Mouse (Mus musculus) intestine, postnatal 0 days (tissue): ENCODE data around the gene Gm12216. TPM values are rescaled to one million over a fixed set of nuclear protein-coding genes. Genes with fewer than 3 reads are reported as not detected.

Experiments used
- ATAC-seq: fragments of 200-750 bp; cut with Nextera tagmentation; 2 replicates; pipeline ENCODE4 v1.8.0; 2017; ENCODE audit warnings: mild to moderate bottlenecking, moderate TSS enrichment, moderate library complexity
- H3K27ac ChIP-seq: fragments of 300-500 bp; sonication (generic); 2 replicates; pipeline ENCODE4 v1.5.1; 2014; ENCODE audit warnings: mild to moderate bottlenecking, low read depth, low read length, moderate library complexity
- H3K27me3 ChIP-seq: fragments of 300-500 bp; sonication (generic); replicated peaks from 2 replicates; pipeline ENCODE4 v1.6.1; 2014; ENCODE audit warnings: low read length, mixed read lengths; ENCODE audit not compliant: control insufficient read depth, insufficient read depth
- H3K36me3 ChIP-seq: fragments of 300-500 bp; sonication (generic); 2 replicates; pipeline ENCODE4 v1.6.1; 2014; ENCODE audit warnings: mild to moderate bottlenecking, moderate library complexity; ENCODE audit not compliant: control insufficient read depth, insufficient read depth
- H3K4me1 ChIP-seq: fragments of 300-500 bp; sonication (generic); replicated peaks from 2 replicates; pipeline ENCODE4 v1.6.1; 2014; ENCODE audit warnings: antibody characterized with exemption, low read length, mixed read lengths; ENCODE audit not compliant: control insufficient read depth, insufficient read depth
- H3K4me2 ChIP-seq: fragments of 300-500 bp; sonication (generic); replicated peaks from 2 replicates; pipeline ENCODE4 v1.6.1; 2014; ENCODE audit warnings: low read depth, mild to moderate bottlenecking, moderate library complexity
- H3K4me3 ChIP-seq: fragments of 300-500 bp; sonication (generic); 2 replicates; pipeline ENCODE4 v1.5.1; 2014; ENCODE audit warnings: low read depth, low read length
- H3K9ac ChIP-seq: fragments of 300-500 bp; sonication (generic); 2 replicates; pipeline ENCODE4 v1.6.1; 2014; ENCODE audit warnings: mild to moderate bottlenecking, low read depth, low read length
- H3K9me3 ChIP-seq: fragments of 300-500 bp; sonication (generic); 2 replicates; pipeline ENCODE4 v1.6.1; 2016; ENCODE audit warnings: mixed run types; ENCODE audit not compliant: control insufficient read depth
- CTCF ChIP-seq: sonication (generic); IDR thresholded peaks from 2 replicates; pipeline ENCODE4 v1.5.1; 2016; ENCODE audit warnings: low read depth, mild to moderate bottlenecking, control low read depth, antibody characterized with exemption, moderate library complexity
- WGBS: fragments of 180-500 bp; shearing (Covaris S2); extraction: QIAGEN DNeasy Blood & Tissue Kit; methylation state at CpG from one replicate; pipeline ENCODE4 v1.1.7; 2014; 5-methylcytosine and 5-hydroxymethylcytosine counted together
- polyA plus RNA-seq: library from polyadenylated mRNA; unstranded; fragments of >200 nt; fragmentation: Nextera tagmentation; extraction: Ambion mirVana; gene quantifications from 2 replicates; pipeline ENCODE4 v1.2.1, GENCODE M21; 2015

Gm12216 gene
- polyA plus RNA-seq, 1 experiment from 2014 or later = 6.5 TPM

DNA sequence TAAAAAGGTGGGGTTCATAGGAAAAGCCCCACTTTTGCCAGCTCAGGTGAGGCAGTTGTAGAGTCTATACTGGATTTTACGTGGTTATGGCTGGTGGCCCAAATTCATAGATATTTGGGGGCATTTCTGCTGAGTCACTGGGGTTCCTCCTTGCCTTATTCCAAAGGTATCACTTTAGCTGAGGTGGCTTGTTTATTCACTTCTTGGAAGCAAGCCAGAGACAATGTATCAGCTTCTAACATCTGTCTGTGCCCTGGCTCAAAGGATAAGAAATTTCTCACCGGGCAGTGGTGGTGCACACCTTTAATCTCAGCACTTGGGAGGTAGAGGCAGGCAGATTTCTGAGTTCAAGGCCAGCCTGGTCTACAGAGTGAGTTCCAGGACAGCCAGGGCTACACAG lies 79.2 kb downstream of the Gm12216 start:
- Histone ChIP-seq H3K4me1 (peaks cover 14% of the 10 kb centered on the region; the same call in 1 of the 2 replicates), H3K9me3 (no peaks in the 10 kb centered on the region), H3K9ac (no peak overlapping the region), H3K27ac (peak overlapping the region; percentile 78; the same call in 1 of the 2 replicates), H3K4me2 (no peak overlapping the region), H3K27me3 (no peaks in the 10 kb centered on the region), H3K4me3 (no peak overlapping the region), H3K36me3 (peaks cover 49% of the 10 kb centered on the region)
- no peak for TF ChIP-seq CTCF
- no peak for ATAC-seq
- WGBS = 38% methylated on average over 2 of the region's 2 CpGs

DNA sequence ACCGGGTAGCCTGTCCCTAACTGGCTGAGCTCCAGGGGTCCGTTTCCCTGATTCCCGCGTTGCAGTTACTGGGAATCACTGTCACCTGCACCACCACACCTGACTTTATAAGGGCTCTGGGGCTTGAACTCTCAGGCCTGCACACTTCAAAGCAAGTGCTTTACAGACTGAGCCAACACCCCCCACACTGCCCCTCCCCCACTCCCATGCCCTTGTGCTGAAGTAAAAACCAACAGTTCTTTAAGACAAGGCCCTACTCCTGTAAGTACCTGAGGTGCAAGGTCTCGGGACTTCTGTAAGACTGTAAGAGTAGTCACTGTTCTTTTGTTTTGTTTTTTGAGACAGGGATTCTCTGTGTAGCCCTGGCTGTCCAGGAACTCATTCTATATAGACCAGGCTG lies 80.6 kb downstream of the Gm12216 start:
- no peaks in the 10 kb centered on the region for H3K27me3 ChIP-seq
- TF ChIP-seq CTCF = no peak
- no peak overlapping the region for H3K4me3 ChIP-seq
- no peak overlapping the region for H3K27ac ChIP-seq
- 80% methylated on average over 5 of the region's 5 CpGs for WGBS
- no peaks in the 10 kb centered on the region for H3K9me3 ChIP-seq
- H3K4me1 ChIP-seq = peaks cover 14% of the 10 kb centered on the region; the same call in 1 of the 2 replicates
- H3K36me3 ChIP-seq = peaks cover 63% of the 10 kb centered on the region
- no peak overlapping the region for H3K4me2 ChIP-seq
- no peak for ATAC-seq
- no peak overlapping the region for H3K9ac ChIP-seq

DNA sequence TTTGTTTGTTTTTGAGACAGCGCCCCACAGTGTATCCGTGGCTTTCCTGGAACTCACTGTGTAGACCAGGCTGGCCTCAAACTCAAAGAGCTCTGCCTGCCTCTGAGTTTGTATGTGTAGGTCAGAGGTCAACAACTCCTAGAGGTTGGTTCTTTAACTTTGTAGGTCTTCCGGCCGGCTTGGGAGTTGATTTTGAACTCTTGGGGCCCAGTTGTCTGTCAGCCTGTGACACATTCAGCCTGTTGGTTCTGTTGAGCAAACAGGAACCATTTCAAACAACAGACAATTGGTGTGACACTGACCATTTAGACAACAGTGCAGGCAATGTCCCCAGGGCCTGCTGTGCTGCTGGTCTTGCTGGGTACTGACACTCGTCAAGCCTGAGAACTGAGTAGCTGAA lies 81.3 kb downstream of the Gm12216 start:
- ATAC-seq = no peak
- H3K9ac ChIP-seq = no peak overlapping the region
- WGBS = 54% methylated on average over 5 of the region's 5 CpGs
- peaks cover 14% of the 10 kb centered on the region; the same call in 1 of the 2 replicates for H3K4me1 ChIP-seq
- H3K4me2 ChIP-seq = no peak overlapping the region
- H3K4me3 ChIP-seq = no peak overlapping the region
- no peak for TF ChIP-seq CTCF
- no peaks in the 10 kb centered on the region for H3K9me3 ChIP-seq
- H3K36me3 ChIP-seq = peaks cover 70% of the 10 kb centered on the region
- no peaks in the 10 kb centered on the region for H3K27me3 ChIP-seq
- no peak overlapping the region for H3K27ac ChIP-seq

DNA sequence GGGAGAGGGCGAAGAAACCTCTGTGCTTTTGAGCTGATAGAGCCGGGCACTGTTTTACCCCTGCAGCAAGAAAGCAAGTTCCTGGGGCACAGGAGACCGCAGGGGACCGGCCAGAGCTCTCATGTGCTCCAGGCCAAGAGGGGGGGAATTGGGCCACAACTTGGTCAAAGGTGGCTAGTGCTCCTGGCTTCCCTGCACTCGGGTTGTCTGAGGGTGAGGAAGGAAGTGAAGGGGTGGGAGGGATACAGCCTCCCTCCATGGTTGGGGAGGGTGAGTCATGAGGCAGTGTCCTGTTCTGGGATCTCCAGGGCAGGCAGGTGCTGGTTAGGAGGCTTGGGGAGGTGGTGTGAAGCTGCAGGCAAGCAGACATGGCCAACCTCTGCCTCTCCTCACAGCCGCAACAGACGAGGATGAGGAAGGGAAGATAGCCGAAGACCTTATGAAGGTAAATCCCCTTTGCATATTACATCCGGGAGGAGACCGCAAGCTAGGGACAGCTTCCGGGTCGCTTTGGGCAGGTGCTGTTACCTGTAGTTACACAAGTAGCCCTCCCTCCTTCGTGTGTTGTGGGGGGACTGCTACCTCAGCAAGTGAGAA lies 84.3 kb downstream of the Gm12216 start:
- Histone ChIP-seq H3K9me3 (no peaks in the 10 kb centered on the region), H3K27ac (peak overlapping the region; percentile 28; the same call in 1 of the 2 replicates), H3K9ac (no peak overlapping the region; the same call in 1 of the 2 replicates), H3K4me2 (no peak overlapping the region), H3K4me1 (0 out of 2 replicates have a peak, but pooled peaks cover 3% of the 10 kb centered on the region), H3K36me3 (peaks cover 78% of the 10 kb centered on the region), H3K4me3 (no peak overlapping the region), H3K27me3 (no peaks in the 10 kb centered on the region)
- no peak for TF ChIP-seq CTCF
- no peak for ATAC-seq
- 85% methylated on average over 13 of the region's 13 CpGs for WGBS

DNA sequence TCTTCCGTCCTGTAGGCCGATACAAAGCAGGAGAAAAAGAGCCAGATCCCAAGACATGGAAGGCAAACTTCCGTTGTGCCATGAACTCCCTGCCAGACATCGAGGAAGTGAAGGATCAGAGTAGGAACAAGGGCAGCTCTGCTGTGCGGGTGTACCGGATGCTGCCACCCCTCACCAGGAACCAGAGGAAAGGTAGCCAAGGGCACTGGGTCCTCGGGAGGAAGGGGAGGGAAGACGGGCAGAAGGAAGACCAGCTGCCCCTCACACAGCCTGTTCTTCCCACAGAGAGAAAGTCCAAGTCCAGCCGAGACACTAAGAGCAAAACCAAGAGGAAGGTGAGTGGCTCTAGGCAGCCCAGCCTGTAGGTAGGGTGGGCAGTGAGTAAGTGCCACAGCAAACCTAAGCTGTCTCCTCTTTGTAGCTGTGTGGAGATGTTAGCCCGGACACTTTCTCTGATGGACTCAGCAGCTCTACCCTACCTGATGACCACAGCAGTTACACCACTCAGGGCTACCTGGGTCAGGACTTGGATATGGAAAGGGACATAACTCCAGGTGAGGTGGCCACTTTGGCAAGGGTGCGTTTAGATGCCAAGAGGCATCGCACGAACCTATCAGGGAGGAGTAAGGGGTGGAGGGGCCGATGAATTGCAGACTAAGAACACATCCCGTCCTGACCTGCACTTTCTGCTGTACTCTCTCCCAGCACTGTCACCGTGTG lies 85.3 kb downstream of the Gm12216 start:
- Histone ChIP-seq H3K4me1 (0 out of 2 replicates have a peak, but pooled peaks cover 3% of the 10 kb centered on the region), H3K4me3 (no peak overlapping the region), H3K36me3 (peaks cover 73% of the 10 kb centered on the region), H3K27me3 (no peaks in the 10 kb centered on the region), H3K27ac (peak overlapping the region; percentile 41), H3K9me3 (no peaks in the 10 kb centered on the region), H3K9ac (no peak overlapping the region), H3K4me2 (no peak overlapping the region; the same call in 1 of the 2 replicates)
- TF ChIP-seq CTCF = no peak
- no peak for ATAC-seq
- WGBS = 86% methylated on average over 16 of the region's 16 CpGs

DNA sequence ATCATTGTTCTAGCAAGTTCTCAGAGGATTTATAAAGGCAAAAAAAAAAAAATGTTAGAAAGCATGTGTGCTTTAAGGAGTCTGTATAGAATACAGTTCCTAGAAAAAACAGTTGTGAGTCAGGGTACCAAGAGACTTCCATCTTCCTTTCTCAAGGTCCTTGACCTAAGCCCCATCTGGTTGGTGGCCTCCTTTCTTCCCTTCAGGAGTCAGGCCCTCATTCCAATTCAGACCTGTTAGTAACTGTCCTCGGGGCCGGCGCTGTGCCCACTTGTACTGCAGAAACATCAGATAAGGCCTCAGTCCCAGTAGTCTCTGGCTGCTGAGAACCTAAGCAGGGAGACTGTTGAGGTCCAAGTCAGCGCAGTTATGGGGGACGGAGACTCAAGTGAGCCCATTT lies 86.0 kb downstream of the Gm12216 start, which contains the start of gene Gm17334:
Gene Gm17334 (minus strand): TSS at position 101 of the 400 bp plus-strand sequence.
- H3K4me3 ChIP-seq = peak within 1 kb of the TSS; percentile 91
- 0 out of 2 replicates have a peak, but pooled peaks cover 3% of the 10 kb centered on the region for H3K4me1 ChIP-seq
- H3K9me3 ChIP-seq = no peaks in the 10 kb centered on the region
- peak within 1 kb of the TSS; percentile 73 for H3K4me2 ChIP-seq
- H3K9ac ChIP-seq = peak within 1 kb of the TSS; percentile 26; the same call in 1 of the 2 replicates
- WGBS = 83% methylated on average over 5 of the region's 5 CpGs
- ATAC-seq = no peak
- H3K27me3 ChIP-seq = no peaks in the 10 kb centered on the region
- TF ChIP-seq CTCF = no peak
- H3K36me3 ChIP-seq = peaks cover 66% of the 10 kb centered on the region
- peak within 1 kb of the TSS; percentile 41 for H3K27ac ChIP-seq
